Mouse (Mus musculus) hindbrain, embryonic 15.5 days (tissue): ENCODE results near the gene 9130204L05Rik. TPM values are rescaled to one million over a fixed set of nuclear protein-coding genes. Genes with fewer than 3 reads are reported as not detected.

Experiments
- ATAC-seq: fragments of 200-750 bp; cut with Nextera tagmentation; 2 replicates; pipeline ENCODE4 v1.8.0; 2017; ENCODE audit warnings: low read depth, moderate number of reproducible peaks, moderate TSS enrichment; ENCODE audit not compliant: low FRiP score
- H3K27ac ChIP-seq: fragments of 300-500 bp; sonication (generic); replicated peaks from 2 replicates; pipeline ENCODE4 v1.5.1; 2015; ENCODE audit warnings: mild to moderate bottlenecking, inconsistent platforms
- H3K27me3 ChIP-seq: fragments of 300-500 bp; sonication (generic); 2 replicates; pipeline ENCODE4 v1.6.1; 2015; ENCODE audit warnings: control low read depth, inconsistent platforms
- H3K36me3 ChIP-seq: fragments of 300-500 bp; sonication (generic); 2 replicates; pipeline ENCODE4 v1.6.1; 2015; ENCODE audit warnings: control low read depth, inconsistent platforms
- H3K4me1 ChIP-seq: fragments of 300-500 bp; sonication (generic); replicated peaks from 2 replicates; pipeline ENCODE4 v1.6.1; 2015; ENCODE audit warnings: control low read depth, inconsistent platforms
- H3K4me2 ChIP-seq: fragments of 300-500 bp; sonication (generic); 2 replicates; pipeline ENCODE4 v1.6.1; 2015; ENCODE audit warnings: moderate library complexity, mild to moderate bottlenecking, inconsistent platforms
- H3K4me3 ChIP-seq: fragments of 300-500 bp; sonication (generic); 2 replicates; pipeline ENCODE4 v1.5.1; 2015; ENCODE audit warnings: mild to moderate bottlenecking, inconsistent platforms
- H3K9ac ChIP-seq: fragments of 300-500 bp; sonication (generic); 2 replicates; pipeline ENCODE4 v1.6.1; 2015; ENCODE audit warnings: inconsistent platforms
- H3K9me3 ChIP-seq: fragments of 300-500 bp; sonication (generic); 2 replicates; pipeline ENCODE4 v1.6.1; 2016; ENCODE audit warnings: control low read depth, inconsistent platforms
- WGBS: fragments of 180-500 bp; shearing (Covaris S2); methylation state at CpG from one replicate; pipeline ENCODE4 v1.1.7; 2015; 5-methylcytosine and 5-hydroxymethylcytosine counted together
- polyA plus RNA-seq: library from polyadenylated mRNA; unstranded; fragments of >200 nt; fragmentation: Nextera tagmentation; extraction: Ambion mirVana; gene quantifications from 2 replicates; pipeline ENCODE4 v1.2.1, GENCODE M21; 2015

The 9130204L05Rik gene
- not detected in 2 replicates for polyA plus RNA-seq

DNA sequence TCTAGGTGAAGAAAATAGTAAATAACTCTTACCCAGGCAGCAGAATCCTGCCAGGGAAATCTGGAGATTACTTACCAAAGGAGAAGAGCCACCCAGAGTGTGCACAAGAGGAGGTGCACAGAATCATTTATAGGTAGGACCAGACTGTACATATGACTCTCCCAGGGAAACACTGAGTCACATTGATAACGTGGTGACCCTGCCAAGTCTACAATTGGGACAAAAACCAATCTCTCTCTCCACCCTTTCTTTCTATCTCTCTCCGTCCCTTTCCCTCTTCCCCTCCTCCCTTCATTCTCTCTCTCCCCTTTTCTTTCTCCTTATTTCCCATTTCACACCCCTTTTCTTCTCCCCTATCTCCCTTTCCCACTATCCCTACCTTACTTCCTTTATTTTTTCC, at the start of gene 9130204L05Rik:
Gene 9130204L05Rik, minus strand, starts transcription at position 101 of the 400 bp plus-strand sequence.
- no peak within 1 kb of the TSS for H3K4me2 ChIP-seq
- WGBS: 71% methylated on average over 2 of the region's 2 CpGs
- no peaks in the 10 kb centered on the region for H3K36me3 ChIP-seq
- no peak within 1 kb of the TSS for H3K4me3 ChIP-seq
- ATAC-seq: no peak
- H3K4me1 ChIP-seq: no peaks in the 10 kb centered on the region
- H3K27ac ChIP-seq: no peak within 1 kb of the TSS
- no peak within 1 kb of the TSS for H3K9ac ChIP-seq
- no peaks in the 10 kb centered on the region for H3K27me3 ChIP-seq
- H3K9me3 ChIP-seq: 0 out of 2 replicates have a peak, but pooled peaks cover 6% of the 10 kb centered on the region

DNA sequence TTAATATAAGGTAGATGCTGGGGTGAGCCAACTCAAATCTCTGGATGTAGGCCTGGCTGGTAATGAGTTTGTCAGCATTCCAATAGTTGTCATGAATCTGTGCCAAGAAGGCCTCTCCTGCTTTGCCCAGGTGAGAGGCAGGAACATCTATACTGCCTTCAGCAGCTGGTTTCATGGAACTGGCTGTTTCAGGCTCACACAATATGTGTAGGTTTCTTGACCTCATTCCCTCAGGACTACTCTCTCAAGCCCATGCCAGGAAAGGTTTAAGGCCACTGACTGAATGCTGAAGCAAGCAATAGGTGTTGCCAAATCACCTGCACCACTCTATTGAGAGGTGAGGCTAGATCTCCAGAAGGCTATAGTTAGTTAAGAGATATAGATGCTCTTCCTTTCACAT, 18.1 kb upstream of the 9130204L05Rik start:
- H3K36me3 ChIP-seq: no peaks in the 10 kb centered on the region
- no peaks in the 10 kb centered on the region for H3K9me3 ChIP-seq
- no peak overlapping the region for H3K27ac ChIP-seq
- H3K27me3 ChIP-seq: no peaks in the 10 kb centered on the region
- ATAC-seq: no peak
- no peak overlapping the region for H3K4me2 ChIP-seq
- no peaks in the 10 kb centered on the region for H3K4me1 ChIP-seq
- no peak overlapping the region for H3K9ac ChIP-seq
- H3K4me3 ChIP-seq: no peak overlapping the region

DNA sequence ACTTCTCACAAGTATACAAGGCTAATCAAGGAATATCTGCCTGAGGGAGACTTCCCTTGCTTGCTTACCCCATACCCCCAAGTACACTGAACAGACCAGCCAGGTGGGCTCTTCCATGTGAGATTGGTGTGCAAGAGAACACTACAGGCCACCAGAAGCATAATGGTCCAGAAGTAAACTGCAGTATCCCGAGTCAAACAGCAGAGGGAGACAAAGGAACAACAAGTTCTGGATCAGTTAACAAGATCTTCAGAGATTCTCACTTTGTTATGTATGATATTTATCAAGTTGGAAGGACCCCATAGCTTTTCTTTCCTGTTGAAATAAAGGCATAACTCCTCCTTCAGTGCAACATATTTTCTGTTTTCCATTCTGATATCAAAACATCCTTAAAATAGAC, 31.4 kb downstream of the 9130204L05Rik start:
- Histone ChIP-seq H3K4me3 (no peak overlapping the region), H3K4me1 (no peaks in the 10 kb centered on the region), H3K4me2 (no peak overlapping the region), H3K27me3 (no peaks in the 10 kb centered on the region), H3K9ac (no peak overlapping the region), H3K36me3 (no peaks in the 10 kb centered on the region), H3K9me3 (no peaks in the 10 kb centered on the region; the same call in 1 of the 2 replicates), H3K27ac (no peak overlapping the region)
- ATAC-seq: no peak
- WGBS: 0% methylated on average over 1 of the region's 1 CpGs

DNA sequence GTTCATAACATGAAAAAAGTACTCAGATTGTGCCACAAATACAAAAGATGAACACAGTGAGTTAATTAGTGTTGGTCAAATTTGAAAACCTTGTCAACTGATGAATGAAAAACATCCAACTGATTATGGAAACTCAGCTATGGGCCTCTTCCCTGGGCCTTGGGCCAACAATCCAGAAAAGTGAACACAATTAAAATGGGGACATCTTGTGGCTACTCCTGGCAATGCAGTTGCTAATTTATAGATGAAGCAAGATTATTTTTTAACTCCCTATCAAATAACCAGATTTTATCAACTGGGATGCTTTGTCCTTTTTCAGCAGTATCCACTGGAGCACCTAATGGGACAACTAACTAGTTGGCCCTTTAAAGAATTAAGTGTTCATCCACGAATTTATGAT, 37.9 kb downstream of the 9130204L05Rik start:
- Histone ChIP-seq H3K4me1 (no peaks in the 10 kb centered on the region), H3K9me3 (no peaks in the 10 kb centered on the region; the same call in 1 of the 2 replicates), H3K36me3 (no peaks in the 10 kb centered on the region), H3K9ac (no peak overlapping the region), H3K27ac (no peak overlapping the region), H3K4me2 (no peak overlapping the region), H3K27me3 (no peaks in the 10 kb centered on the region), H3K4me3 (no peak overlapping the region)
- 9% methylated on average over 1 of the region's 1 CpGs for WGBS
- no peak for ATAC-seq
